Mouse (Mus musculus): ENCODE results near the gene Vax2.

Vax2 gene

GRCm38 (mm10) chr6:83713271-83714136 lies 2.4 kb downstream of the Vax2 start:
- no peak for DNase-seq

- no peak for DNase-seq
These were observed 3.4 kb downstream of the Vax2 start for GRCm38 (mm10) chr6:83714221-83715123.

- DNase-seq, result no peak
These were observed 4.6 kb downstream of the Vax2 start for GRCm38 (mm10) chr6:83715461-83716196.

- no peak for DNase-seq
These were observed 6.0 kb downstream of the Vax2 start for GRCm38 (mm10) chr6:83717026-83717425.

- DNase-seq, result no peak
These were observed 11.5 kb downstream of the Vax2 start for GRCm38 (mm10) chr6:83722526-83722925.

- DNase-seq, result no peak
These were observed 16.1 kb downstream of the Vax2 start for GRCm38 (mm10) chr6:83727178-83727577.

GRCm38 (mm10) chr6:83728488-83728887 lies 17.4 kb downstream of the Vax2 start:
- DNase-seq, result no peak

- no peak for DNase-seq
These were observed 18.4 kb downstream of the Vax2 start for GRCm38 (mm10) chr6:83729350-83729970.

GRCm38 (mm10) chr6:83731128-83731527 lies 20.1 kb downstream of the Vax2 start:
- DNase-seq, result no peak

GRCm38 (mm10) chr6:83737311-83737710 lies 26.2 kb downstream of the Vax2 start:
- no peak for DNase-seq

GRCm38 (mm10) chr6:83738596-83738995 lies 27.5 kb downstream of the Vax2 start:
- no peak for DNase-seq

GRCm38 (mm10) chr6:83742761-83743160 lies 31.7 kb downstream of the Vax2 start, which contains the start of gene Atp6v1b1:
Gene Atp6v1b1, plus strand, starts transcription at chr6:83742990.
- no peak for DNase-seq

GRCm38 (mm10) chr6:83743212-83743611 lies 32.1 kb downstream of the Vax2 start:
- DNase-seq, result no peak

- no peak for DNase-seq
These were observed 33.1 kb downstream of the Vax2 start for GRCm38 (mm10) chr6:83744126-83744525.

GRCm38 (mm10) chr6:83744557-83744956 lies 33.5 kb downstream of the Vax2 start:
- no peak for DNase-seq

- DNase-seq, result no peak
These were observed 34.4 kb downstream of the Vax2 start for GRCm38 (mm10) chr6:83745466-83745865.

GRCm38 (mm10) chr6:83749286-83749685 lies 38.2 kb downstream of the Vax2 start:
- DNase-seq, result no peak

- DNase-seq, result peak; percentile 18
These were observed 39.2 kb downstream of the Vax2 start for GRCm38 (mm10) chr6:83750171-83750684.

GRCm38 (mm10) chr6:83756051-83756450 lies 45.0 kb downstream of the Vax2 start:
- DNase-seq, result no peak

GRCm38 (mm10) chr6:83762344-83762743 lies 51.3 kb downstream of the Vax2 start, which contains the start of gene Ankrd53:
Gene Ankrd53, plus strand, starts transcription at chr6:83762644.
- DNase-seq, result no peak

- no peak for DNase-seq
These were observed 51.9 kb downstream of the Vax2 start for GRCm38 (mm10) chr6:83762880-83763431.

- no peak for DNase-seq
These were observed 55.9 kb downstream of the Vax2 start for GRCm38 (mm10) chr6:83766982-83767381.

All from right cerebral cortex, postnatal 25 days (tissue).